Mouse (Mus musculus): ENCODE measurements around the gene Drc3. TPM values are rescaled to one million over a fixed set of nuclear protein-coding genes. Genes with fewer than 3 reads are reported as not detected.
A peak's percentile ranks its signal among the peaks of the same experiment; 100 is the strongest.

The Drc3 gene
- total RNA-seq, 2 experiments from 2014 or later, result 1.0 to 1.4 TPM

DNA sequence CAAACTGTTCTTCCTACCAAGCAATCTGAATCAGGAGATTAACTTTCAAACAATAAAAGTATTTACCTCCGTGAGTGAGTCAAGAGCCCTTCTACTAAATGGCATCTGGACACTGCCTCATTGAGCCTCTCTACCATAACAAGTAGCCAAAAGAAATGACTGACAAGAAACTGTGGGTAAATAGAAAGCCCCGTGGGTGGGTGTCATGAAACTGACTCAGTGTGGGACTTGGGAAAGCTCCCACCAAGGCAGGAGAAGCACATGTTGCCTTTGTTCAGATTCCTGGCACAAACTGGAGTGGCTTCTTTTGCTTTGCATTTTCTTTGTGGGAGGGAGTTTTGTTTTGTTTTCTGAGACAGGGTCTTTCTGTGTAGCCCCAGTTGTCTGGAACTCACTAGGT, 17.4 kb upstream of the Drc3 start:
- no peak for DNase-seq (ENCODE audit: low spot score)

DNA sequence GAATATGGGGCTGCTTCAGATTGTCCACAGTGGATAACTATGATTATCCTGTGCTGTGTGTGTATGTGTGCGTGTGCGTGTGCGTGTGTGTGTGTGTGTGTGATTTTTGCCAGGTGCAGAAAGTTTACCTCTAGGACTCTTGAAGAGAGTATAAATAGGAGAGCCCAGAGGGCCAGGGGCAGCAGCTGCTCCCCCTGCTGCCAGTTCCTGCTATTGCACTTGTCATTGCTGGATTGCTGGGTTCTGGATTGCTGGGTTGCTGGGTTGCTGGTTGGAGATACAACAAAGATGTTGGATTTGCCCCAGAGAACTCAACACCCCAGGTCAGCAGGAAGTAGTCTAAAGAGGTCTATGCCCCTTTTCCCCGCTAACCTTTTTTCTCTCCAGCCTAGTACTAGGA, 14.8 kb upstream of the Drc3 start:
- DNase-seq (ENCODE audit: low spot score), result peak; percentile 47

DNA sequence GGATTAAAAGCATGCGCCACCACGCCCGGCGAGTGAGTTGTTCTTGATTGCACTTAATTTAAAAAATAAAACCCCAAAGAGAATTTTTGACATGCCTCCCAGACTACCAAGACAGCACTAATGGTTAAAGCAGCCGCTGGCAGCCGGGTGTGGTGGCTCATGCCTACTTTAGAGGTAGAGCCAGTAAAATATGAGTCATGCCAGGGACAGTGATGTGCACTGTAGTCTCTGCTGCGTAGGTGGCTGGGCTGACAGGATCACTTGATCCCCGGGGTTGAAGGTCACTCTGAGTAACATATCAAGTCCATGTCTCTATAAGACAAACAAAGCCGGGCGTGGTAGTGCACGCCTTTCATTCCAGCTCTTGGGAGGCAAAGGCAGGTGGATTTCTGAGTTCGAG, 13.8 kb upstream of the Drc3 start:
- DNase-seq (ENCODE audit: low spot score), result no peak

DNA sequence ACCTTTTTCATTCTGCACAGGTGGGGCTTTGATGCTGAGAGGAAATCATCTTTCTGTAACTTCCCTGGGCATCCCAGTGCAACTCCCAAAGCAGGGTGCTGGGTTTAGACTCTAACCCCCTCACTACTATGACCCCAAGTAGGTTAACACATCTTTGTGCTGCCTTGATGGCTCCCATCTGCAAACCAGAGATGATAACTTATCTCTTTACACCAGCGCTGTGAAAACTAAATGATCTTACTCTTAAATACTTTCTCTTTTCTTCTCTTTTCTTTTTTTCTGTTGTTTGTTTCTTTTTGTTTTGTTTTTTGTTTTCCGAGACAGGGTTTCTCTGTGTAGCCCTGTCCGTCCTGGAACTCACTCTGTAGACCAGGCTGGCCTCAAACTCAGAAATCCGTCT, 7.3 kb upstream of the Drc3 start:
- DNase-seq (ENCODE audit: low spot score), result no peak

DNA sequence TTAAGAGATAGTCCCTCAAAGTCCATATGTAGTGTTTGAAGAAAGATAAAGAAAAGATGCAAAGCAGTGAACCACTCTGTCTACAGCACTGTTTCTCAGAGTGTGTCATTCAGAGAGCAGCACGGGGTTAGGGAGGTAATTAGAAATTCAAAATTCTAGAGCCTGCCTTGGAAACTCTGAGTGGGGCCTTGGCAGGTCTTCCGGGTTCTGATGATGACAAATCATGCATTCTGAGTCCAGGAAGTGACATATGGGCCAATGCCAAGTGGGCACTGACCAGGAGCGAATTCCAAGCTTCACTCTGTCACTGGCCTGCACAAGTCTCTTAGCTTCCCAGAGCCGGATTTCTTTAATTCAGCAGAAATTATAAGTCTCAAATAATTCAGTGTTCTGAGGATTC, 6.6 kb upstream of the Drc3 start:
- peak; percentile 47 for DNase-seq (ENCODE audit: low spot score)

DNA sequence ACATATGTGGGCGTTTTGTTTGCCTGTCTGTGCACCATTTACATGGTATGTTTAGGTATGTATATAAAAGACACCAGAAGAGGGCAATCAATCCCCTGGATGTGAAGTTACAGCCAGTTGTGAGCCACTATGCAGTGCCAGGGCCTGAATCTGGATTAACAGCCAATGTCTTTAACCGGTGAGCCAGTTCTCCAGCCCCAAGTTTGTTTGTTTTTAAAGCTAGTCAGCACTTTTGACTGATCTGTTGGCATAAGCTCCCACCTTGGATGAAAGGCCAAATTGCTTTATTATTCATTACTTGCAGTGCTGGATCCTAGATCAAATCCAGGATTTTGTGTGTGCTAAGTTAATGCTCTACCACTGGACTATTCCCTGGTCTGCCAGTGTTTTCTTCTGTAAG, 1.7 kb upstream of the Drc3 start:
- DNase-seq (ENCODE audit: low spot score), result no peak

DNA sequence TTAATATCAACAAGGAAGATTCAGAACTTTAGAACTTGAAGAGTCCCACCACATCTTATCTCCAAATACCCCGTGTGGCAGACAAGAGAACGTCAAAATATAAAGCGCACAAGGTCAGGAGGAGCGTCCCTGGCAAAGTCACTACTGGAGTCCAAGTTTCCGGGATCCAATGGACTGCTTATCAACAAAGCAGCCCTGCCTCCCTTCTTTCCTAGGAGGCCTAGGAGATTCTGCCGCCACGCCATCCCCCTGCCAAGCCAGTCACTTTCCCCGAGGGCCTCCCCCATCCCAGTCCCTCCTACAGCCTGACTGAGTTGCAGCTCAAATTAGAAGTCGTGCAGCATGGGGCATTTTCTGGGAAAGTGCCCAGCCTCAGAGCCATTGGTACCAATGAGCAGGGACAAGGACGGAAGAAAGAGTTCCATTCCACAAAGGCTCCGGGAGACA, 1.2 kb upstream of the Drc3 start:
- peak; percentile 58 for DNase-seq (ENCODE audit: low spot score)

DNA sequence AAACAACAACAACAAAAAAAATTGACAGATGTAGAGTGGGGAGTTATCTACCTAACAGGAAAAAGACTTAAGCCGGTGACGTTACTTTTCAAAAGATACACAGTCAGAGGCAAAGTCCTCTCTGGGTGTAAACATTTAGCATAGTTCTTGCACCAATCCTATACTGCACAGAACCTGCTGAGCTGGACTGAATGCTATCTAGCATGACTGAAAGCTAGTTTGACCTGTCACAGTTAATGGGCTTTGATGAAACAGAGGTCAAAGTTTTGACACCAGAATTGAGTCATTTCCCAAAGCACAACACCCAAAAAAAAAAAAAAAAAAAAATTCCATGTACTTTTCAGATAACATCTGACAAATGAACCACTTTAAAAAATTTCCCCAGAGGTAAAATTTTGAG, 2.8 kb downstream of the Drc3 start:
- DNase-seq (ENCODE audit: low spot score), result no peak

DNA sequence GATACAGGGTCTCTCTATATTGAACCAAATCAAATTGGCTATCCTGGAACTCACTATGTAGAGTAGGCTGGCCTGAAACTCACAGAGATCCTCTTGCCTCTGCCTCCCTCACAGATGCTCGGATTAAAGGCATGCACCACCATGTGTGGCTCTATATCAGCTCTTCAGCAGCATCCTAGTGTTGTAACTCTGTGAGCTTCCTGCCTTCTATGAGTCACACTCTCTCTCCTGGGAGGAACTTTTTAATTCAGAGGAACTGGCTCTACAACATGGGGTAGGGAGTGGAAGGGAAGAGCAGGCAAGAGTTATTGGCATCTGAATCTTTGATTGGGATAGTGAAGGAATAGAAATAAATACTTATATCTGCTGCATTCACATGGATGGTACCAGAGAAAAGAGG, 4.0 kb downstream of the Drc3 start:
- no peak for DNase-seq (ENCODE audit: low spot score)

DNA sequence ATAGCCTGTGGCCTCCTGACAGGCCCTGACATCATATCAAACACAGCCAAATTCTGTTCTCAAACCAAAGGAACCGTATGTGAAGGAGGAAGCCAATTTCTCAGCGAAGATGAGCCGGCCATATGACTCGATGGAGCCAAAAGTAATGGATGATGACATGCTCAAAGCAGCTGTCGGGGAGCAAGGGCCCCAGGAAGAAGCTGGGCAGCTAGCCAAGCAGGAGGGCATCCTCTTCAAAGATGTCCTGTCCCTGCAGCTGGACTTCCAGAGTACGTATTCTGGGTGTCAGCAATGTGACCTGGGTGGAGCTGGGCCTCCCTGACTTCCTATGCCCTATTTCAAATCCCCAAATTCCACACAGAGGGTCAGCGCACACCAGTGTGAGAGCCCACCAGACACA, 5.4 kb downstream of the Drc3 start:
- DNase-seq (ENCODE audit: low spot score), result peak; percentile 25

DNA sequence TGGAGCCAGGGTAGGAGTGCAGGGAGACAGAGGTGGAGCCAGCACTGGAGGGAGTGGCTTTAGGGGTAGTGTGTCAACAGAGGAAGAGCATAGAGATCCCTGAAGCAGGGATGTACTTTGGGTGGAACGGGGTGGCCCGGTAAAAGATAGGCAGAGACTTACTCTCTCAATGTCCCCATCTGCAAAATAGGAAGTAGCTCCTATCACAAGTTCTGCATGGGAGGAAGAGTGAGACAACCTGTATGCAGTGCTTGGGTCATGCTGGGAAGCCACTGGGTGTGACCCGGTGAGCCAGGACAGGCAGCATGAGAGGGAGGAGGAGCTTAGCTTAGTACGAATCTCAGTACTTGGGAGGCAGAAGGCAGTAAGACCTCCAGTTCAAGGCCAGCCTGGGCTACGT, 6.0 kb downstream of the Drc3 start:
- DNase-seq (ENCODE audit: low spot score), result no peak

DNA sequence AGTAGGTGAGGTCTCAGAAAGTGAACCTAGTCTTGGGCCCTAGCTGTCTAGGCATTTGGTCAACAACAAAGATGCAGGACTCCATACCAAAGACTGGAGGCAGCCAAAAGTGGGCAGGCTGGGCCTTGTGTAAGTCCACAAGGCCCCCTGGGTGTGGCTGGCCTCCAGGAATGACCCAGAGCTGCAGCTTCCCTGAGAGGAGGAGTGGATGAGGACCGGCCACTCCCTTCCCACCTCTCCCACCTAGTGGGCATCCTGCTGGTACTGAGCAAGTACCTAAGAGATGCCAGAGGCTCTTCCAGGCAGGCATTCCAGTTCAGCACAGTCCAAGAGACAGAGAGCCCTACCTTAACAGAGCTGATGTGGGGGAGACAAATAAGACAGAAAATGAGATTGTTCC, 6.8 kb downstream of the Drc3 start:
- DNase-seq (ENCODE audit: low spot score), result no peak

DNA sequence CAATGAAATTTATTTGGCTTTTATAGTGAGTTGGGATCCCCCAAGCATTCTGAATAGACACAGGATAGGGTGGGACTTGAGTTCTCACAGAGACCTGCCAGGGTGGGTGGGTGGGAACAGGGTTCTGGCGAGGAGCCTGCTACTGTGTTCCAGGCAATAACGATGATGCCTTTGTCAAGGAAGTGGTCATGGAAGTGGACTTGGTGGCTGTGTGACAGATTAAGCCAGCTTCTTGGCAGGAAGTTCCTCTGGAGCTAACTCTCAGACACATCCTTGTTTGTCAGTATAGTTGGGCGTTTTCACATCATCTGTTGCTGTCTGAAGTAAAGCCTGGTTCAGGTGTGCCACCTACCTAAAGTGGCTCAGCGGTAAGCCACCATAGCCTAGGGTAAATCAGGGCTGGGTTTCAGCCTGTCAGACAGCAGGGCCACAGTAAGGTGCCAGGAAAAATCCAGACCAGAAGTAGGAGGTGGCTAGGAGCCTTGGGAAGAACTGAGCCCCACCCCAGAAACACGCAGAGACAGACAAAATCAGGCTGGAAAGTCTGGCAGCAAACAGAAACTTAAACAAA, 7.6 kb downstream of the Drc3 start:
- no peak for DNase-seq (ENCODE audit: low spot score)

DNA sequence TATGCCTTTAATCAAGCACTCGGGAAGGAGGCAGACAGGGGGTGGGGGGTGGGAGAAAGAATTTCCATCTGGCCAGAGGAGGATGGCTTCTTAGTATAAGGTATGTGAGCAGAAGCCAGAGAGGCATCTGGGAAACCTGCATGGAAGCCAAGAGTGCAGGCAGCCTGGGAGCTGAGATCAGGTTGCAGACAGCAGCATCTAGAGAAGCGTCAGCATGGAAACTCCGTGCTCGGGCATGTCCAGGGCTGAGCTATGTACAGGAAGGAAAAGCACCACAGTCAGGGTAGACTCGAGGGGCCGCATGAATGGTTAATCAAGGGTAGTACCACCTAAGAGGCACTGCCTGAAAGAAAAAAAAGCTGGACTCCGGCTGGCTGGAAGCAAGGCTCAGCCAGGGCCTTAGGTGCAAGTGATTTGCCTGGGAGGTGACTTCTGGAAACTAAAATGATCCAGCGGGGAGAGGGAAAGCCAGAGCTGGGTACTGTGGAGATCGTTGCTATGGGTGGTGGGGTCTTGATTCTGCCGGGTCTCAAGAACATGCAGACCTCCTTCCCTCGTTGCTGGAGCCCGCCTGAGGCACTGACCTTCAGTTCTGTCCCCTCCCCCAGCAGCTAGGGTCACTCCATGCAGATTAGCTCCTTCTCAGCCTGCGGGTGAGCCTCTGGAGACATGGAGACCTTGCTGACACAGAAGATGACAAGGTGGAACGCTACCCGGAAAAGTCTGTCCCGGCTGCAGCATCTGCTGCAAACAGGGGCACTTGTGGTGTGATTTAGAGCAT, 13.3 kb downstream of the Drc3 start:
- DNase-seq (ENCODE audit: low spot score), result peak; percentile 50

DNA sequence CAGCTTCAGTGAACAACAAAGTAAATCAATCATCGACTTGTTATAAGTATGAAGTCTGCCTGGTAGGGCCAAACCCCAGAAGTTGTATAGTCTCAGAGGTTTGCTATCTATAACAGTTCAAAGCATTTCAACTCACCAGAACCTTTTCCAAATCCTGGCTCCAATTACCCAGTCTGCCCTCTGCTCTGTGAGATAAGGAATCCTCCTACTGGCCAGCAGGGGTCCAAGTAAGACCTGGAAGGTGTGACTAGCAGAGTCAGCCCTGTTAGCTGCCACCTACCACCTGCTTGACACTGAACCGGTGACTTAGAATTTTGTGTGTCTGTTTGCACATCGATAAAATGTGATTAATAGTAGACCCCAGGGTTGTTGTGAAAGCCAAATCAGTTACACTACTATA, 14.1 kb downstream of the Drc3 start:
- no peak for DNase-seq (ENCODE audit: low spot score)

DNA sequence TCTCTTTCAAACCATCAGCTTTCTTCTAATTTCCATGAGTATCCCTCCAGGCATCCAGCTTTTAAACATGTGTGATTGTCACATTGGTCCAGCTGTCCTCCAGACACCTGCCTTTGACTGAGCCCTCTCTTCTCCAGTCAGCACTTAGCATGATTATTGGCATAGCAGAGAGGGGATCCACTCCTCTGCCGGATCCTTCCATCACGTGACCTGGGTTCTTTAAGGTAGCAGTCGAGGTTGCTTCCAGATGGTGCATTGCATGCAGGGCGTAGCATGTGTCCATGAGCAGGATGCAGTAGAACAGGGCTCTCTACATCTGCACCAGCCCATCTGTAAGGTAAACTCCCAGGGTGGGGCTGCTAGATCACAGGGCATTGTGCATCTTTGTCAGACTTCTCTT, 15.8 kb downstream of the Drc3 start:
- DNase-seq (ENCODE audit: low spot score), result no peak

DNA sequence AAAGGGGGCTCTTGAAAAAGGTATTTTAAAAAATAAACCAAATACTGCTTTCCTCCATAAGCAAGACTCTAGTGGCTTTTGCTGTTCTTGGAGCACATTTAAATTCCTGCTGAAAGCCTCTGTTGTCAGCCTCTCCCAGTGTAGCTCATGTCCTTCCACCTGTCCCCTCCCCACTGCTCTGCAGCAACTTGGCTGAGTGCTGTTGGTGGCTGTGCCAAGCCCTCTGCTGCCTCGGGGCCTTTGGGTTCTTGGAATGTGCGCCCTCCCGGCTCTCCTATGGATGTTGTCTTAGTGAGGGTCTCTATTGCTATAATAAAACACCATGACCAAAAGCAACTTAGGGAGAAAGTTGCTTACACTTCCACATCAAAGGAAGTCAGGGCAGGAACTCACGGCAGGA, 16.3 kb downstream of the Drc3 start:
- no peak for DNase-seq (ENCODE audit: low spot score)

DNA sequence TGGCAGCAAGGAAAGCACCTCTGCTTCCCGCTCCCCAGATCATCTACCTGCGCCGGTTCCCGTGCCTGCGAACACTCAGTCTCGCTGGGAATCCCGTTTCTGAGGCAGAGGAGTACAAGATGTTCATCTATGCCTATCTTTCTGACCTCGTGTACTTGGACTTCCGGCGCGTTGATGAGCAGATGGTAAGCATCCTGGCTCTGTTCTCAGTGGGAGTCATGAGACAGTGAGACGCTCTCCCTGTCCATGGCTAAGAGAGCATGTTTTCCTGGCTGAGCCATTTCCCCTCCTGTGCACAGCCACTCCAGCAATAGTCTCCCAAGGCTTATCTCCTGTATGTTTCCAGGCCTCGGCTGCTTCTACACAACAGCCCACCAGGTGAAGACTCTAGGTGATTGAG, 17.3 kb downstream of the Drc3 start:
- DNase-seq (ENCODE audit: low spot score), result no peak

DNA sequence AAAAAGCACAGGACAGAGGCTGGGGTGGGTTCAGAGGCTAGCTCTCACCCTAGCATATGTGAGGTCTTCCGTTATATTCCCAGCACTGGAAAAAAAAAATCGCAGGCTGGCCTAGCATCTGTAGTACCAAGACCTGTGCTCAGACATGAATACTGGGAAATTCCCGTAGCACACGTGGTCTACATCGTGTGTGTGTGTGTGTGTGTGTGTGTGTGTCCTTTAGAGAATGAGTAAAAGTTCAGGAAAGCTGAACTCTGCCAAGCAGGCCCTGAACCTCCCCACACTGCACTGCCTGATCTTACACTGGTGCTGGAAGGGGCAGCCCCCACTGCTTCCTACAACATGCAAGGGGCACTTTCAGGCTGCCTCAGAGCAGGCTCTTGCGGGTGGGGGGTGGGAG, 21.4 kb downstream of the Drc3 start:
- DNase-seq (ENCODE audit: low spot score), result no peak

DNA sequence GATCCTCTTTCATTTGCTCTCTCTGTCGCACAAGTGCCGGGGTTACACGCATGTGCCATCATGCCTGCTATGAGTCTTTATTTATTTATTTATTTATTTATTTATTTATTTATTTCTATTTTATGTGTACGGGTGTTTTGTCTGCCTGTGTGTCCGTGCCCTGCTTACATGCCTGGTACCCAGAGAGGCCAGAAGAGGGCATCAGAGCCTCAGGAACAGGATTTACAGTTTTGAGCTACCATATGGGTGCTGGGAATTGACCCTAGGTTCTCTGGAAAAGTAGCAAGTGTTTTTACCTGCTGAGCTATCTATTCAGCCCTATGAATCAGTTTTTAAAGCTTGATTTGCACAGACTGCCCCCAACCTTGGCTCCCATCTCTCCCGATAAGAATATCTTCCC, 30.4 kb downstream of the Drc3 start:
- no peak for DNase-seq (ENCODE audit: low spot score)

DNA sequence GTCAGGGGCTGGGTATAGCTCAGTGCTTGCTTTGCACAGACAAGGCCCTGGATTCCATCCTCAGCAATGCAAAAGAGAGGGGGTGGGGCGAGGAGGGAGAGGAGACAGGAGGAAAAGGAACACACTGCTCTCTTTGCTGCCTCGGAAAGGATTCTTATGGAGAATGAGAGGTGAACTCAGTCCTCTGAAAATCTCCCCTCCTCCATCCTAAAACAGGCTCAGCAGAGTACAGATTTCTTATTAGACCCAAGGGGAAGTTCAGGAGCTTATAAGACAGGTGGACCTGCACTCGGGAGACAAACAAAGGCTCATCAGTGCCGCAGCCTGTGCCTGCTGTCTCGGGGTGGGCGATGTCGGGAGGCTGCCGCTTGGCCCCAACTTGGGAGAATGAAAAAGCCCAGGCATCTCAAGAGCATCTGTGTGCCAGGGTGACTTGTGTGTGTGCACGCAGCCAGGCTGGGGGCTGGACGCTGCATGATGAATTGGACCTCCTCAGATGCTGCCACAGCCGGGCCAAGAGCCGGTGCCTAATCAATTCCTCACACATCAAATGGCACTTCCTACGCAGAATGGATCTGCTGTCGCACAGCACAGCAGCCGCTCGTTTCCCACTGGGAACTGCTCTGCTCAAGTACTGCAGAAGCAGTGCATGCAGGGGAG, 31.8 kb downstream of the Drc3 start:
- no peak for DNase-seq (ENCODE audit: low spot score)

DNA sequence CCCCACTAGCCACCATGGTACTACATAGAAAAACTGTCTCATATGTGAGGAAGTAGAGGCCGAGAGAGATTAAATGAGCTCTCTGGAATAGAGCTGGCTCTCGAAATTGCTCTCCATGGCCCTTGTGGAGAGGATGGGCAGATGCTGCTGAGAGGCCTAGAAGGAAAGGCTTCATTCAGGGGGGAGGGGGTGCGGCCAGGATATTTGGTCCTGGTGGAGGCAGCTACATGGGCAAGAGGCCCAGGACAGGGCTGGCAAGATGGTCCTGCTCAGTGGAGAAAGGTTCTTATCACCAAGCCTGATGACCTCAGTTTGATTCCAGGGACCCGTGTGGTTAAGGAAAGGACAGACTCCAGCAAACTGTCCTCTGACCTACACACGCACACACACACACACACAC, 32.8 kb downstream of the Drc3 start:
- DNase-seq (ENCODE audit: low spot score), result no peak

DNA sequence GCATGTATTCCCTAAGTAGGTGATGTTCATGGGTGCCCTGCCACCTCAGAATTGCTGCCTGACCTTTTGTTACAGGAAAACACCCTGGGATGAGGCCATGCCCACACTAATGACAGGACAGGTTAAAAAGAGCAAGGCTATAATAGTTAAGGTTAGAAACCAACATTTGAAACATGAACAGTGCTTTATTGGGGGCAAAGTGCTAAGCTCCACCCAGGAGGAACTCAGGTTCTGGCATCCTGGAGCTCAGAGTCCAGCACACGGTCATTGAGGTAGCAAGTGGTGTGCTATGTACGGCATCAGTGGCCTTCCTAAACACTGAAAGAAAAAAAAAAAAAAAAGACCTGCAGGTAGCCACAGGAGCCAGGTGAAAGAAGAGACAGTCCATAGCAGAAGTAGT, 34.8 kb downstream of the Drc3 start:
- DNase-seq (ENCODE audit: low spot score), result no peak
